Mouse (Mus musculus) cerebellum, postnatal 10 days (tissue): ENCODE measurements around the gene Zbtb12.
"Not testable (repeated sequence)": the region's sequence is repeated elsewhere in the genome, so short reads cannot be mapped to it uniquely, and the experiment has no call there.

Experiments
- DNase-seq, 2 experiments: peaks; one replicate each; pipeline ENCODE4 v3.0.0; 2021; ENCODE audit warnings: mixed read lengths in 2 of 2

Zbtb12 gene

GRCm38 (mm10) chr17:34881166-34881565, 1.9 kb downstream of the Zbtb12 start:
- DNase-seq, result no peak

GRCm38 (mm10) chr17:34881683-34882310, 2.5 kb downstream of the Zbtb12 start, which contains the start of gene Gm20547:
TSS of gene Gm20547 (minus strand) at chr17:34882042.
- DNase-seq, result no peak

GRCm38 (mm10) chr17:34883332-34883731, 4.0 kb downstream of the Zbtb12 start:
- DNase-seq, result no peak

- DNase-seq, result no peak
Observed at GRCm38 (mm10) chr17:34884704-34885103, 5.4 kb downstream of the Zbtb12 start.

GRCm38 (mm10) chr17:34885615-34886014, 6.3 kb downstream of the Zbtb12 start:
- DNase-seq, result no peak

- DNase-seq, result no peak
Observed at GRCm38 (mm10) chr17:34887942-34888341, 8.7 kb downstream of the Zbtb12 start.

- DNase-seq, result no peak
Observed at GRCm38 (mm10) chr17:34890074-34890743, 10.9 kb downstream of the Zbtb12 start.

- no peak for DNase-seq
Observed at GRCm38 (mm10) chr17:34891377-34891776, 12.1 kb downstream of the Zbtb12 start.

- DNase-seq, result no peak
Observed at GRCm38 (mm10) chr17:34893072-34893824, 14.0 kb downstream of the Zbtb12 start.

GRCm38 (mm10) chr17:34894074-34894597, 14.9 kb downstream of the Zbtb12 start:
- DNase-seq, result peak; percentile 97 to 98

GRCm38 (mm10) chr17:34894801-34895530, 15.7 kb downstream of the Zbtb12 start:
- peak; percentile 69 to 80 for DNase-seq

GRCm38 (mm10) chr17:34895724-34896123, 16.4 kb downstream of the Zbtb12 start:
- no peak for DNase-seq

GRCm38 (mm10) chr17:34896366-34896765, 17.1 kb downstream of the Zbtb12 start:
- no peak for DNase-seq

- DNase-seq, result peak; percentile 56 to 57
Observed at GRCm38 (mm10) chr17:34897373-34898159, 18.3 kb downstream of the Zbtb12 start.

GRCm38 (mm10) chr17:34898160-34898586, 18.9 kb downstream of the Zbtb12 start, which contains the start of the genes C2 and Ehmt2:
TSS of gene C2 (minus strand) at chr17:34898265.
TSS of gene Ehmt2 (plus strand) at chr17:34898469.
- peak; percentile 90 to 91 for DNase-seq

GRCm38 (mm10) chr17:34898706-34899052, 19.4 kb downstream of the Zbtb12 start:
- DNase-seq, result peak; percentile 65 to 70

GRCm38 (mm10) chr17:34899053-34899889, 20.0 kb downstream of the Zbtb12 start:
- DNase-seq, result peak; percentile 67

- no peak for DNase-seq
Observed at GRCm38 (mm10) chr17:34899890-34900243, 20.6 kb downstream of the Zbtb12 start.

- DNase-seq, result not testable (repeated sequence)
Observed at GRCm38 (mm10) chr17:34900826-34901225, 21.5 kb downstream of the Zbtb12 start.

GRCm38 (mm10) chr17:34901948-34902347, 22.7 kb downstream of the Zbtb12 start:
- DNase-seq, result not testable (repeated sequence)

GRCm38 (mm10) chr17:34902895-34903294, 23.6 kb downstream of the Zbtb12 start:
- no peak for DNase-seq
